Mouse (Mus musculus): ENCODE data around the gene 1700020D05Rik. TPM values are rescaled to one million over a fixed set of nuclear protein-coding genes. Genes with fewer than 3 reads are reported as not detected.
"Not testable (repeated sequence)": the region's sequence is repeated elsewhere in the genome, so short reads cannot be mapped to it uniquely, and the experiment has no call there.

The 1700020D05Rik gene
- total RNA-seq, 2 experiments from 2014 or later = 1.2 to 2.7 TPM

DNA sequence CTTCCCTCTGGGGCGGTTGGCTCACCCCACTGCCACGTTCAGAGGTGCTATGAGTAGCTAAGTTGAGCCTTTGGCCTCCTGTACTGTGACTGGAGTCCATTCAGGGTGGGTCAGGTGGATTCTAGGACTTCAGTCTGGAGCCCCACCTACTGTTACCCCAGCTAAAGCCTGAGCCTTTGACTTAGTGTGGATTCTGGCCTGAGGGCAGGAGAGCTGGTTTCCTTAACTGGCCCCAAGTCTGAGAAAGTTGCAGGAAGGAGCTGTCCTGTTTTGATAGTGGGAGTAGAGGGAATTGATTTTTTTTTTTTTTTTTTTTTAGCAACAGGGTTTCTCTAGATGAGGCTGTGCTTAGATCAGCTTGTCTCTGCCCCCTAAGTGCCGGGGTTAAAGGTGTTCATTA lies 9.3 kb downstream of the 1700020D05Rik start:
- no peak for DNase-seq

DNA sequence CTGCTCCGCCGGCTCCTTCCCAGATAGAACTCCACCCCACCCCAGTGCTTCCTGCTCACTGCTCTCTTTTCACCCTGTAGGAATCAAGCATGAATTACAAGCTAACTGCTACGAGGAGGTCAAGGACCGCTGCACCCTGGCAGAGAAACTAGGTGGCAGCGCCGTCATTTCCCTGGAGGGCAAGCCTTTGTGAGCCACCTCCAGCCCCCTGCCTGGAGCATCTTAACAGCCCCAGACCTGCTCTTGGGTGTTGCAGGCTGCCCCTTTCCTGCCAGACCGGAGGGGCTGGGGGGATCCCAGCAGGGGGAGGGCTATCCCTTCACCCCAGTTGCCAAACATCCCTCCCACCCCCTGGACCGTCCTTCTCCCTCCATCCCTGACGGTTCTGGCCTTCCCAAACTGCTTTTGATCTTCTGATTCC lies 10.3 kb downstream of the 1700020D05Rik start:
- not testable (repeated sequence) for DNase-seq

DNA sequence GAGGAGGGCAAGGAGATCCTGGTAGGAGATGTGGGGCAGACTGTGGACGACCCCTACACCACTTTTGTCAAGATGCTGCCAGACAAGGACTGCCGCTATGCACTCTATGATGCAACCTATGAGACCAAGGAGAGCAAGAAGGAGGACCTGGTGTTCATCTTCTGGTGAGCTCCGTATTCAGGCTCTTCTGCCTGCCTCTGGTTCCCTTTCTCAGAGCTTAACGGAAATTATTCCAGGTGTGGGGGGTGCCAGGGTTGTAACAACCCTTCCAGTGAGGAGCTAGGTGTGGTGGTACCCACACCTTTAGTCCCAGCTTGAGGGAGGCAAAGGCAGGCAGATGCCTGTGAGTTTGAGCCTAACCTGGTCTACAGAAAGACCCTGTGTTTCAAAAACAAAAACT lies 10.9 kb downstream of the 1700020D05Rik start:
- no peak for DNase-seq

DNA sequence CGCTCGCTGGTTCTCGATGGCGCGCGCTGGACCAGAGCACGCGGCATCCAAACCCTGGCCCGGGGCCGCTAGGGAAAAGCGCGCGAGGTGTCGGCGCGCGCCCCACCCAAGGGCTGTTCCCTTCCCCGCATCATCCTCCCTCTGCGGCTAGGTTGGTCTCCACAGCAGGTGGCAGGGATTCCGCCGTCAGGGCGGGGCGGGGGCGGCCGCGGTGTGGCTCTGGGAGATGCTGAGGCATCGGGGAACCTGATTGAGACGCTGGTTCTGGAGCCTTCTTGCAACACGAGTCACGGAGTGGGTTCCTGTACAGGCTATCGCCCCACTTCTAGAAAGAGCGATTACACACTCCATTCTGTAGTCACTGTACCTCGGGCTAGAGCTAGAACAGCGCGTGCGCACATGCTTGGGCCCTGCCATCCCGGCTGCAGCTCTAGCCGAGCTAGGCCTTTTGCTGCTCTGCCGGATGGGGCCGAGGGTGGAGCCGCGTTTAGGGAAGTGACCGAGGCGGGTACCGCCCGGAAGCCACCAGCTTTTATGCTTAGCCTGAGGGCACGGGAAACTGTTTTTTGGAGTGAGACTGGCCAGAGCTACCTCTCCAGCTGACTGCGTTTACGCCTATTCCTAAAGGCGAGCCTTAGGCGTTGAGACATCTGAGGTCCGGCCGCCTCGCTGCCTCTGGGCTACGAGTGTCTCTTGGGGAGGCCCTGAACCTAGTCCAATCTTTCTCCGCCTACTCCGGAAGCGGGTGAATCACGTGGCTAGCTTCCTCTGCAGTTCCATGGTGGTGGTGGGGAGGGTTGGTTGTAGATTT lies 12.5 kb downstream of the 1700020D05Rik start:
- peak; percentile 91 for DNase-seq

DNA sequence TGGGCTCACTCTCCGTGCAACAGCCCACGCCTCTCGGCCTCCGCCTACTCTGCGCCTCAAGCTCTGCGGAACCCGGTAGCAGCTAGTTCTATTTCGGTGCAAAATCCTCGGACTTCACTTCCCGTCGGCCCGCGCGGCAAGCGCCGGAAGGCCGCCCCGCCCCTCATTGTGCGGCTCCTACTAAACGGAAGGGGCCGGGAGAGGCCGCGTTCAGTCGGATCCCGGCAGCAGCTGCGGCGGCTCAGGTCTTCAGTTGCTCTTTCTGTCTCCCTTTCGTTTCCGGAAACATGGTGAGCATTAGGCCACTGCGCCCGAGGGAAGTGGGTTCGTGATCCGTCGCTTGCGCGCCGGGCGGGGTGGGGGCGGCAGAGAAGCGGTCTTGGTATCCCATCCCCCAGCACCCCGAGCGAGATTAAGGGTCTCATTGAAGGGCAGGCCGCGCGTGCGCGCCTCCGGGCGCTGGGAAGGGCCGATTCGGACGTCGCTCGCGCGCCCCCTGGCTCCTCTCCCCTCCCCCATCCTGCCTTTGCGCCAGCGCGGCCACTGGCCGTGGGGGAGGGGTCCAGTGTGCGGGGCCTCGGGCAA lies 13.2 kb downstream of the 1700020D05Rik start, which contains the start of gene Cfl1:
TSS of gene Cfl1 (plus strand) at position 143 of the 585 bp plus-strand sequence.
- DNase-seq = peak; percentile 96

DNA sequence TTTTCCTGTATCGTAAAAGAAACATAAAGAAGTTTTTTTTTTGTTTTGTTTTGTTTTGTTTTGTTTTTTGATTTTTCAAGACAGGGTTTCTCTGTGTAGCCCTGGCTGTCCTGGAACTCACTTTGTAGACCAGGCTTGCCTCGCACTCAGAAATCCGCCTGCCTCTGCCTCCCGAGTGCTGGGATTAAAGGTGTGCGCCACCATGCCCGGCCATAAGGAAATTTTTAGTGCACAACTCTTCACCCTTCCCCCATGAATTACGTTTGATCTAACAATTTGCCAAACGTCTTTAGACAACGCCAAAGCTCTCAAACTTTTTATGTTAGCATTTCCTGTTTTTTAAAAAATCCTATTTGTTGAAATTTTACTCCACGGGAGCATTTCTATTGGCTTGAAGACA lies 13.9 kb downstream of the 1700020D05Rik start:
- not testable (repeated sequence) for DNase-seq

DNA sequence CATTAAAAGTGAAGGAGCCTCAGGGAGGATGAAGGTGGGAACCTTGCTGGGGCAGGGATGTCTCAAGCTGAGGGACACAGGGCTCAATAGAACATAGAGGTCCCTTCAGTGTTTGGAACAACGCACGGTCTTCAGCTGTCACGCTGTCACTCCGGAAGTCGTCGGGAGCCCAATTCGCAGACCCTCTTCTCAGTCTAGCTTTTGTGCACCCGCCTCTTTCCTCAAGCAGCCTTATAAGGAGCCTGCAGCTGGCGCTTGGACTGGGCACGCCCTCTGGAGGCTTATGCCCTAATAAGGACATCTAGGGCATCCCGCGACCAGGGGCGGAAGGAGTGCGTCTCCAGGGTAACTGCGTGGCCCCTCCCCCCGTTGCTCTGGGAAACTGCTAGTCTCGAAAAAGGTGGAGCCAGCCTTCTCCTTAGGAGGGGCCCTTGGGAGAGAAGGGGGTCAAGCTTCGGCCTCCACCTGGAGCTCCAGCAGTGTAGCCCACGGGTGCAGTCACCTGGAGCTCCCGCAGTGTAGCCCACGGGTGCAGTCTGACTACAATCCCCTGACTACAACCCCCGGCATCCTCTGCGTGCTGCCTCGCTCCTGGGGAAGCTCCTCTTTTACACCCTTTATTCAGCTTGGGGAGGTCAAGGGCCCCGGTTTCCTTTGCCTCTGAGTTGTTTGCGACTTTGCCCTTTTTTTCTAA lies 14.6 kb downstream of the 1700020D05Rik start:
- DNase-seq = peak; percentile 97

DNA sequence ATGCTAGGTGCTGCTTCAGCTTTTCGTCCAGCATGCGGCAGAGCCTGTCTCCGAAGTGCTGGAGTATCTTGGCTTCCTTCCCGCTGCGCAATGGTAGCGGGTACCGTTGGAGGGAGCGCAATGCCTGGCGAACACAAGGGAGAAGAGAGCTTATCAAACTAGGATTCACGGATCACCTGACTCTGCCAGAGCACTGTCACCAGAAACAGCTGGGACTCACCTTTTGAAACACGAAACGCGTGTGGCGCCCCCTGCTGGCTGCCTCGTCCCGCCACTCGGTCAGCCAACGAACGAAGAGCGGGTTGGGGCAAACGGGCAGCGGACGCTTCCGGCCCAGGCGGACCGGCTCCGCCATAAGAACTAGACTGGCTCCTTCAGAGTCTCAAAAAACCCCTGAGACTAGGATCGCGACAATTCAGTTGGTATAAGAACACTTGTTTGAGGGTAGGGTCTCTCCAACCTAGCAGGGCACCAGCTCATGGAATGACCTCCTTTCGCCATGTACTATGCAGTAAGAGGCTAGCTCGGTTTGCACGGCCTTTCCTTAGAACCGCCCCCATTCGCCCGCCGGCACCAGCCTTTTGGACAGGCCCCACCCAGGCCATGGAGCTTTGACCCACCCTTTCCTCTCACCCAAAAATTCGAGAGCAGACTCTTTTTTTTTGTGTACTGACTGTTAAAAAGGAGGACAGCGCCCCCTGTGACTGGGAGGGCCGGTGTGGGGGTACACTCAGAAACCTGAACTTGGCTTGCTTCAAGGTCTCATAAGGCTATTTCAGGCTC lies 15.6 kb downstream of the 1700020D05Rik start, which contains the start of gene Mus81:
TSS of gene Mus81 (minus strand) at position 635 of the 783 bp plus-strand sequence.
- DNase-seq = peak; percentile 98

DNA sequence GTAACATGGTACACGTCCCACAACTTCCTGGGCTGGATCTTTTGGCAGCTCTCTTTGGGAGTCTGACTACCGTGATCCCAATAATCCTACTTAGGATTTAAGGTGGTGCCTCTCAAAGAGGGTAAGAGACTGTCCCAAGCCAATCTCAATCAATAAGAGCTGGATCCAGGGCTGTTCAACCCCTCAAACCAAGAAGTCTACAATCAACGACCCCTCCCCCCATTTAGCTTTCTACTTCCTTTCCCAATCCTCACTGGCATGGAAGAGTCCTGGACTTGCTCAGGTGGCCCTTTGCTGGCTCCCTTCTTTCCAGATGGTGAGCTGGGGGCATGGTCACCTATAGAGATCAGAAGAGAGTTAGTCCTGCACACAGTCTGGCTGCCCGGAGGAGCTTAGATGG lies 16.8 kb downstream of the 1700020D05Rik start:
- DNase-seq = no peak

DNA sequence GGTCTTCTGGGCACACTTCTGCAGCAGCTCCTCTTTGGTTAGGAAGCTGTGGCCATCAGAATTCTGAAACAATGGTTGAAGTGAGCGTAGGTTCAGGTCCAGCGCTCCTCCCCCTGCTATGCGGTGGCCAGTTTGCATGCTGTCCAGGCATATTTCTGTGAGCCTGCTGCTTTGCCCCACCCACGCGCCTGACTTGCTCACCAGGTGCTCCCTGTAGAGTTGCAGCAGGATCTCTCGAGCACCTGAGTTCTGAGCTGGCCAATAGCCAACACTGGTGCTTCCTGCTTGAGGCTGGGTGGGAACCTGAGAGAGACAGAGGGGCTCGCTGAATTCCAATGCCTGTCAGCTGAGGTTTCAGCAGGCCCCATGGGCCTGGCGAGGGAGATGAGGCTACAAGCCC lies 17.3 kb downstream of the 1700020D05Rik start:
- no peak for DNase-seq

DNA sequence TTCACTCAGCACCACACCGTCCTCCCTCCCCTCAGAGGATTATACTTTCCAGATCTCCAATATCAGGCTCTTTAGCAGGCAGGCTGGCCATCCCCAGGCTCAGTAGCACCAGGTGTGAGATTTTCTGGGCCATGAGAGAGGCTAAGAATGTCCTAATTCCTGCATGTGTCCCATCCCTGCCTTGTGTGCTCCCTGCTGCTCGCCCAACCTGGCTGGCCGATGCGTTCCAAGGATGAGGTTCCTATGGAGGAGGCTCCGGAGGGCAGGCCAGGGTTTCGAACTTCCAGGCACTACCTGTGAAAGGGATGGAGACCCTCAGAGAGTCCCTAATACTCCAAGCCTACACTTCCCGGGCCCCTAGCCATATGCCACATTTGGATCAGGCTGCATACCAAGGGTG lies 17.8 kb downstream of the 1700020D05Rik start:
- DNase-seq = no peak

DNA sequence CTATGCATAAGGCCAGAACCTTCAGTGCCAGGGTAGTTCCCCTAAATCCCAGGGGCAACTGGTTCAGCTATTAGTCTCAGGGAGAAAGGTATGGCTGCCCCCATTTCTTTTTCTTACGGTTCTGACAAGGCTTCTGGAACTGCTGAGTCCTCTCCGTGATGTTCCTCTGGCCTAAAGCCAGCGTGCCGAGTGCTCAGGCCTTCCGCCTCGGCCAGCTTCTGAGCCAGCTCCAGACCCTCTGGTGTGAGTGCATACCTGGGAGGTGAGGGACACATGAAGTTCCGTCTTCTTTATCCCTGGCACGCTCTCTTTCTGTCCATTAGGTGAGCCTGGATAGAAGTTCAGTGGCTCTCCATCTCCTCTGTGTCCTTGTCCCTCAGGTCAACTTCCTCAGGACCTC lies 18.2 kb downstream of the 1700020D05Rik start:
- no peak for DNase-seq

DNA sequence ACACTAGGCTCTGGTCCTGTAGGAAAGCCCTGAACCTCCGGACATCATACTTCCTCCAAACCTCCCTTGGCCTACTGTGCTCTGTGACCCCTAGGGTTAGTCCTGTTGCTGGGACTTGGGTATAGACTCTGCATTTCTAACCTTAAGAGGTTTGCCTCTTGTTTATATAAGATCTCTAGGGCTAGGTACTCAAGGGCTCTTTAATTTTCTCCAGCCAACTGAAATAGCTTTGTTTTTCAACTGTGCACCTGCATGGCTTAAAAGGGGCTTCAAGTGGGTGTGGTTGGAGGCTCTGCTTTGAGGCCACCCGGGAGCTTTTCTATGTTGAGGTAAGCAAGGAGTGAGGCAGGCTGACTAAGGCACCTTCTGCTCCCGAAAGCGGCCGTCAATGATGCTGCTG lies 19.1 kb downstream of the 1700020D05Rik start:
- no peak for DNase-seq

DNA sequence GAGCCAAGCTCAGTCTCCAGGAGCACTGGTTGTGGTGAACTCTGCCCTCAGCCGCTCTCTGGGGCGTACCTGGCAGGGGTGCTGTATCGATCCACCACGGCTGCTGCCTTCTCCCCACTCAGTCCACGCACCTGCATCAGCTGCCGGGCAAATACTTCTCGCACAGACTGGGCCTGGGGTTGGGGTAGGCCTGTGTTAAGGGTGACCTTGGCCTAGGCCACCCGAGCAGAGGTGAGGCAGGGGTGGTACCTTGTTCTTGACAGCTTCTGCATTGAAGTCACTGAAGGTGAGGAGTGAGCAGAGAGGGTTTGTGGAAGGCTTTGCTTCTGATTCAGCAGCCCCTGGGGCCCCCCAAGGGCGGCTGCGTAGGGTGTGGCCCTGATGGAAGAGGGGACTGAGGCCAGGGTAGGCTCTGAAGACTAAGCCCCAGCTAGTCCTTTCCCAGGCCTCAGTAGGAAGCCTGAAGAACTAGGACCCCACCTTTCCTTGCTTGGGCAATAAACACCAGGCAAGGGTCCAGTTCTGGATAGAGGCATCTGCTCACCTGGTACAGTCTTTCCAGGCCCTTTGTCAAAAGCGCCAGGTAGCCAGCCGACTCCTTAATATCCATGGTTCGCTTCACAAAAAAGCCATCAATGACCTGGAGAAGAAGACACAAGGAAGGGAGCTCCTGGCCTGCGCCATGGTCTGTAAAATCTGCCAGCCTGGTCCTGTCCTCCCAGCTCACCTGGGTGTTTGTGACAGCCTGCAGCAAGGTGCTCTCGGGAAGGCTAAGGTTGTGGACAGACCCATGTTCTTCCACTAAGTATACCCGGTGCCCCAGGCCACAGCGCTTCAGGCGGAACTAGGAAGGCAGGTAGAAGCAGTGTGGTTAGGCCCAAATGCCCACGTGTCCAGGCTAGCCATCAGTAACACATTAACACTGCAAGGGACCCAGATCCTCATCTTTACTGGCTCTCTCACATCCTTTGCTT lies 19.9 kb downstream of the 1700020D05Rik start:
- no peak for DNase-seq

DNA sequence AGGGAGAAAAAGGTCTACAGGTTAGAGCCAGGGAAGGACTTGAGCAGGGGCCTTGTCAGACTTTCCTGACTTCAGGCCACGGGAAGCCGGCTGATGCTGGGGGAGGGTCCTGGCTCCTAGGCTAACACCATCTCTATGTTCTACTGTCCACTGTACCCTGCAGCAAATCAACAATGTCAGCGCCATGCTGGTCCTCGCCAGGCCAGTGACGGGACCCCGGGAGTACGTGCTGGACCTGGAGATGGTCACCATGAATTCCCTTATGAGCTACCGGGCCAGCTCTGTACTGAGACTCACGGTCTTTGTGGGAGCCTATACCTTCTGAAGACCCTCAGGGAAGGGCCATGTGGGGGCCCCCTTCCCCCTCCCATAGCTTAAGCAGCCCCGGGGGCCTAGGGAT lies 22.2 kb downstream of the 1700020D05Rik start:
- no peak for DNase-seq

DNA sequence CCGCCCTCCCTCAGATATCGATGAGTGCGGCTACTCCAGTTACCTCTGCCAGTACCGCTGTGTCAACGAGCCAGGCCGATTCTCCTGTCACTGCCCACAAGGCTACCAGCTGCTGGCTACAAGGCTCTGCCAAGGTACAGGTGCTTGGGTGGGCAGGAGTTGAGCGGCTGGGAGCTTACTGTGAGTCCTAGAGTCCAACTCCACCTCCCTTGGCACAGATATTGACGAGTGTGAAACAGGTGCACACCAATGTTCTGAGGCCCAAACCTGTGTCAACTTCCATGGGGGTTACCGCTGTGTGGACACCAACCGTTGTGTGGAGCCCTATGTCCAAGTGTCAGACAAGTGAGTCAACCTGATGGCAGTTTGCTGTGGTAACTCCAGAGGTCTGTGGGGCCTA lies 23.6 kb downstream of the 1700020D05Rik start:
- DNase-seq = no peak

DNA sequence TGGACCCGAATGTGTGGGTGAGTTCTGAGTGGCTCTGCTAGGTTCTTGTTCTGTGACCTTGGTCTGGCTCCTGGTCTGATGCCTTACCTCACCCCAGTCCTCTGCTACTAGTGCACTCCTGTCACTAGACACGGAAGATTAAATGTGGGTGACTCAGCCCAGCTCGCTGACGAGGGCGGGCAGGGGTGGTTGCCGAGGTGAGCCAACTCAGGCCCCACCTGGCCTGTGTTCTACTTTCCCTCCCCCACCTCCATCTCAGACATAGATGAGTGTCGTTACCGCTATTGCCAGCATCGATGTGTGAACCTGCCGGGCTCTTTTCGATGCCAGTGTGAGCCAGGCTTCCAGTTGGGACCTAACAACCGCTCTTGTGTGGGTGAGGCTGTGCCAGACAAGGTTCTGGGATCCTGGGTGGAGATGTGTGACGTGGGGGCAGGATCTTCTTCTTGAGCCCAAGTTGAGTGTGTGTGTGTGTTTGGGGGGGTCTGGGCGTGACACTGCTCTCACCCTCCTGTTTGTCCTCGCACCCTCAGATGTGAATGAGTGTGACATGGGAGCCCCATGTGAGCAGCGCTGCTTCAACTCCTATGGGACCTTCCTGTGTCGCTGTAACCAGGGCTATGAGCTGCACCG lies 25.8 kb downstream of the 1700020D05Rik start:
- peak; percentile 54 for DNase-seq

DNA sequence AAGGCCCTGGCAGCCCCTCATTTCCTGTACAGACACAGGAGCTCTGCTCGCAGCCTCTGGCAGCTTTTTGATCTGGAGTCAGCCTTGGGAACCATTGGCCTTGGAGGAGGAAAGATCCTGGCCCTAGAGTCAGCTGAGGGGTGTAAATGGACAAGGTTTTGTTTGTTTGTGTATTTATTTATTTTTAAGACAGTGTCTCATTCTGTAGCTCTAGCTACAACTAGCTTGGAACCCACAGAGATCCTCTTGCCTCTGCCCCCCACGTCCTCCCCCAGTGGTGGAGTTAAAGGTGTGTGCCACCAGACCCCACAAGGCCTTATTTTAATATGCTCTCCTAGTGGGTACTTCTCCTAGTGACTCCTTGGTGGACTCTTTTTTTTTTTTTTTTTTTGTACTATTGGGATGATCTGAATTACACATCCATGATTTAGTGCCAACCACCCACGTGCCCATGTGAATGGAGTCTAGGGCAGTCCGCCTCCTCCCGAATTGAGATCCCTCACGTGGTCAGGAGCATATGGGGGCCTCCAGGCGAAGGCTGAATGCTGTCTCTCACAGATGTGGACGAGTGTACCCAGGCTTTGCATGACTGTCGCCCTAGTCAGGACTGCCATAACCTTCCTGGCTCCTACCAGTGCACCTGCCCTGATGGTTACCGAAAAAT lies 26.5 kb downstream of the 1700020D05Rik start:
- DNase-seq = peak; percentile 41

DNA sequence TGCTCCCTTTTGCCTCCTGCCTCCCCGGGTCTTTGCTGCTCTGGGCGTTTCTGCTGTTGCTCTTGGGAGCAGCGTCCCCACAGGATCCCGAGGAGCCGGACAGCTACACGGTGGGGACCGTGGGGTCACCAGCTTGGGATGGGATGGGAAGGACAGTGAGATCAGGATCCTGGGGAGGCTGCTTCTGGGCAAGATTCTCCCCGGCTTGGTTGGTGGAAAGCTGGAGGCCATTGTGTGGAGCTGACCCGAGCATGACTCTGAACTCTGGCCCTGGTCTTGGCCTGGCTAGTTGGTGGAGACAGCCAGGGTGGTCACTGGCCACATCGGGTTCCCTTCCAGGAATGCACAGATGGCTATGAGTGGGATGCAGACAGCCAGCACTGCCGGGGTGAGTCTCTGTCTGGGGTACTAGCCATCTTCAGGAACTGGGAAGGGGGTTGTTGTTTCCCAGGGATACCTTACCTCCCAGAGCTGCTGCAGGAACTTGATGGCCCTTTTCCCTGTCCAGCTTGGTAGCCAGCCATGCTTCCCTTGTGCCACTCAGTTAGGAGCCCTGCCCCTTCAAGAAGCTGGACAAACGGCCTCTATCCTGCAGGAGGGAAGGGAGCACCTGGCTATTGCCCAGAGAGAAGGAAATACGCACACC lies 28.4 kb downstream of the 1700020D05Rik start:
- DNase-seq = no peak
